20 mouse cellular contexts compared by ENCODE assay signal in the genomic region with DNA sequence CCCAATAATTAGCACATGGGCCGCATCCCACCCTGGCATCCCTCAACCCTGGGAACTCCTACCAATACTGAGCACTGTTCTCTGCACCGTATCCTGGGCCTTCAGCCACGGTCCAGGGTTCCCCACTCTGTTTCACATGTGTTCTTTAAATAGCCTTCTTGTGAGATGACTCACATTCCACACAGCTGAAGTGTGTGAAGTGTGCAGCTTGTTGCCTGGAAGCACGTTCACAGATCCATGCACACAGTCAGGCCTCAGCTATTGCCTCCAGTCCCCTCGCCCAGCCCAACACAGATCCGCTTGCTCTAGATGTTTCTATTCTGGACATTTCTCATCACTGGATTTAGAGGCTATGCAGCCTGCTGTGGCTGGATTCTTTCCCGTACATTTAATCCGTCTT. TPM values are rescaled to one million over a fixed set of nuclear protein-coding genes. Genes with fewer than 3 reads are reported as not detected.
A peak's percentile ranks its signal among the peaks of the same experiment; 100 is the strongest.
DNase-seq lines count a peak whose midpoint lies in the region; ATAC-seq and TF ChIP-seq lines count a peak whose summit lies in the region.
"Had no signal": no experiment of that assay in that cellular context is flagged by ENCODE, and none has a peak within 500 bp of the region (broad histone marks: within the 10 kb centered on the region; RNA-seq: fewer than 3 reads in every experiment).

No protein-coding gene starts in this region.

- H3K27ac ChIP-seq in lung, postnatal 0 days (ENCODE audit: low read length), result no peak overlapping the region
- H3K27ac ChIP-seq in heart, postnatal 0 days (ENCODE audit: low read depth), result no peak overlapping the region; the same call in 1 of the 2 replicates
- no peak overlapping the region for H3K27ac ChIP-seq in stomach, embryonic 16.5 days (ENCODE audit: low read length)
- no peak overlapping the region for H3K27ac ChIP-seq in hindbrain, embryonic 12.5 days
- no peak overlapping the region for H3K27ac ChIP-seq in midbrain, embryonic 13.5 days
- H3K27ac ChIP-seq: embryonic facial prominence, embryonic 15.5 days; forebrain, embryonic 15.5 days; hindbrain, embryonic 13.5 days; liver, embryonic 14.5 days had no signal

- DNase-seq in heart, adult 11 months, result peak; percentile 88
- DNase-seq in heart, adult 8-10 months (ENCODE audit: low spot score), result no peak
- DNase-seq in lung, postnatal 0 days (ENCODE audit: low spot score), result peak; percentile 40
- DNase-seq in lung, postnatal 10 days, result no peak
- peak; percentile 69 for DNase-seq in heart, postnatal 0 days (ENCODE audit: low spot score)
- DNase-seq: adrenal gland, postnatal 25 days; B cell, adult 2 months; gastrocnemius, postnatal 14 days; kidney, postnatal 14 days; lung, postnatal 36 days had no signal

- H3K9ac ChIP-seq in lung, postnatal 0 days (replicated peaks; ENCODE audit: low read depth), result no peak overlapping the region
- no peak overlapping the region for H3K9ac ChIP-seq in heart, postnatal 0 days (replicated peaks; ENCODE audit: low read depth, low read length)
- no peak overlapping the region for H3K9ac ChIP-seq in stomach, embryonic 16.5 days (ENCODE audit: low read length)
- H3K9ac ChIP-seq in hindbrain, embryonic 12.5 days, result no peak overlapping the region
- no peak overlapping the region for H3K9ac ChIP-seq in midbrain, embryonic 13.5 days (replicated peaks)
- H3K9ac ChIP-seq: embryonic facial prominence, embryonic 15.5 days; forebrain, embryonic 15.5 days; hindbrain, embryonic 13.5 days; liver, embryonic 14.5 days had no signal

- ATAC-seq in lung, postnatal 0 days, result peak; percentile 20; the same call in 1 of the 2 replicates
- peak; percentile 40 for ATAC-seq in heart, postnatal 0 days (ENCODE audit: insufficient read depth, low read depth)
- 0 out of 2 replicates have a peak, but pooled peaks have one; percentile 18 for ATAC-seq in stomach, embryonic 16.5 days (ENCODE audit: insufficient read depth, low FRiP score)
- no peak for ATAC-seq in hindbrain, embryonic 12.5 days (ENCODE audit: low FRiP score)
- ATAC-seq in midbrain, embryonic 13.5 days, result no peak
- ATAC-seq: forebrain, embryonic 15.5 days; intestine, postnatal 0 days had no signal

- no peak for TF ChIP-seq CTCF in lung, postnatal 0 days (IDR thresholded peaks at IDR 0.05)
- TF ChIP-seq CTCF in heart, postnatal 0 days (IDR thresholded peaks at IDR 0.05; ENCODE audit: low read depth), result no peak

- 46% methylated on average over 8 of the region's 8 CpGs for WGBS in lung, postnatal 0 days
- 28% methylated on average over 8 of the region's 8 CpGs for WGBS in heart, postnatal 0 days
- WGBS in stomach, embryonic 16.5 days, result 60% methylated on average over 8 of the region's 8 CpGs
- 87% methylated on average over 8 of the region's 8 CpGs for WGBS in hindbrain, embryonic 12.5 days
- WGBS in midbrain, embryonic 13.5 days, result 77% methylated on average over 8 of the region's 8 CpGs

- H3K36me3 ChIP-seq in lung, postnatal 0 days (ENCODE audit: insufficient read depth, low read length), result no peaks in the 10 kb centered on the region
- no peaks in the 10 kb centered on the region for H3K36me3 ChIP-seq in heart, postnatal 0 days (replicated peaks; ENCODE audit: control insufficient read depth, insufficient read depth, low read length)
- no peaks in the 10 kb centered on the region for H3K36me3 ChIP-seq in stomach, embryonic 16.5 days (ENCODE audit: control insufficient read depth, insufficient read depth, low read length)
- H3K36me3 ChIP-seq in hindbrain, embryonic 12.5 days, result no peaks in the 10 kb centered on the region
- H3K36me3 ChIP-seq in midbrain, embryonic 13.5 days, result no peaks in the 10 kb centered on the region
- H3K36me3 ChIP-seq: embryonic facial prominence, embryonic 15.5 days; forebrain, embryonic 15.5 days; hindbrain, embryonic 13.5 days had no signal

- no peaks in the 10 kb centered on the region for H3K27me3 ChIP-seq in lung, postnatal 0 days (replicated peaks; ENCODE audit: insufficient read depth, low read length)
- H3K27me3 ChIP-seq in heart, postnatal 0 days (ENCODE audit: control insufficient read depth, insufficient read depth, low read length), result peaks cover 3% of the 10 kb centered on the region; the same call in 1 of the 2 replicates
- no peaks in the 10 kb centered on the region for H3K27me3 ChIP-seq in stomach, embryonic 16.5 days (ENCODE audit: control insufficient read depth, insufficient read depth, low read length)
- no peaks in the 10 kb centered on the region for H3K27me3 ChIP-seq in hindbrain, embryonic 12.5 days
- H3K27me3 ChIP-seq in midbrain, embryonic 13.5 days, result no peaks in the 10 kb centered on the region
- H3K27me3 ChIP-seq: forebrain, embryonic 15.5 days; hindbrain, embryonic 13.5 days had no signal

- no peak for TF ChIP-seq EP300 in lung, postnatal 0 days (IDR thresholded peaks at IDR 0.05)
- no peak for TF ChIP-seq EP300 in heart, postnatal 0 days (IDR thresholded peaks at IDR 0.05; ENCODE audit: low read depth)

- H3K4me2 ChIP-seq in lung, postnatal 0 days (replicated peaks; ENCODE audit: low read depth, low read length), result no peak overlapping the region
- H3K4me2 ChIP-seq in heart, postnatal 0 days (ENCODE audit: low read depth, low read length), result no peak overlapping the region
- H3K4me2 ChIP-seq in stomach, embryonic 16.5 days (ENCODE audit: low read depth, low read length), result no peak overlapping the region
- no peak overlapping the region for H3K4me2 ChIP-seq in hindbrain, embryonic 12.5 days (replicated peaks)
- no peak overlapping the region for H3K4me2 ChIP-seq in midbrain, embryonic 13.5 days (replicated peaks)
- H3K4me2 ChIP-seq: embryonic facial prominence, embryonic 15.5 days; forebrain, embryonic 15.5 days; hindbrain, embryonic 13.5 days; midbrain, embryonic 11.5 days had no signal

- H3K4me1 ChIP-seq in lung, postnatal 0 days (ENCODE audit: insufficient read depth, low read depth, low read length), result 0 out of 2 replicates have a peak, but pooled peaks cover 6% of the 10 kb centered on the region
- H3K4me1 ChIP-seq in heart, postnatal 0 days (ENCODE audit: control insufficient read depth, insufficient read depth), result peaks cover 49% of the 10 kb centered on the region
- H3K4me1 ChIP-seq in stomach, embryonic 16.5 days (ENCODE audit: control insufficient read depth, insufficient read depth, low read length), result peaks cover 15% of the 10 kb centered on the region; the same call in 1 of the 2 replicates
- peaks cover 11% of the 10 kb centered on the region; the same call in 1 of the 2 replicates for H3K4me1 ChIP-seq in hindbrain, embryonic 12.5 days
- H3K4me1 ChIP-seq in midbrain, embryonic 13.5 days (replicated peaks), result no peaks in the 10 kb centered on the region
- H3K4me1 ChIP-seq: forebrain, embryonic 15.5 days had no signal

- H3K9me3 ChIP-seq in lung, postnatal 0 days (ENCODE audit: low read length), result no peaks in the 10 kb centered on the region
- no peaks in the 10 kb centered on the region for H3K9me3 ChIP-seq in heart, postnatal 0 days (replicated peaks; ENCODE audit: control insufficient read depth, low read length)
- H3K9me3 ChIP-seq in stomach, embryonic 16.5 days (replicated peaks; ENCODE audit: control insufficient read depth, low read length), result no peaks in the 10 kb centered on the region
- H3K9me3 ChIP-seq in hindbrain, embryonic 12.5 days (replicated peaks), result no peaks in the 10 kb centered on the region
- no peaks in the 10 kb centered on the region for H3K9me3 ChIP-seq in midbrain, embryonic 13.5 days
- H3K9me3 ChIP-seq: embryonic facial prominence, embryonic 15.5 days; forebrain, embryonic 15.5 days; hindbrain, embryonic 13.5 days had no signal

- no peak overlapping the region for H3K4me3 ChIP-seq in lung, postnatal 0 days (ENCODE audit: low read depth, low read length)
- no peak overlapping the region for H3K4me3 ChIP-seq in heart, postnatal 0 days (ENCODE audit: low read depth, low read length)
- no peak overlapping the region for H3K4me3 ChIP-seq in stomach, embryonic 16.5 days (replicated peaks; ENCODE audit: low read length)
- H3K4me3 ChIP-seq in hindbrain, embryonic 12.5 days, result no peak overlapping the region
- no peak overlapping the region for H3K4me3 ChIP-seq in midbrain, embryonic 13.5 days (replicated peaks)
- H3K4me3 ChIP-seq: embryonic facial prominence, embryonic 15.5 days; forebrain, embryonic 15.5 days; hindbrain, embryonic 13.5 days had no signal

RNA-seq across cellular contexts. Expression of gene Dbh, which starts 14.1 kb away (rescaled TPM):
- total RNA-seq in heart, adult 8-10 months (2022), result 1 to 10 TPM; 1.5 to 3.4 (median 1.8) TPM
- polyA plus RNA-seq in lung, postnatal 0 days (2015; fragmentation: Nextera tagmentation; extraction: Ambion mirVana), result 0.17 and 0.37 TPM in 2 replicates
- not detected in 2 replicates for total RNA-seq in heart, postnatal 0 days (2014; rRNA removed; ENCODE audit: low replicate concordance)
- polyA plus RNA-seq in heart, postnatal 0 days (2015; fragmentation: Nextera tagmentation; extraction: Ambion mirVana), result 1.7 TPM in 2 replicates
- polyA plus RNA-seq in stomach, embryonic 16.5 days (2015; fragmentation: Nextera tagmentation; extraction: Ambion mirVana), result 0.25 and 0.76 TPM in 2 replicates
- polyA plus RNA-seq in hindbrain, embryonic 12.5 days (2016; fragmentation: Nextera tagmentation; extraction: Ambion mirVana), result 1.7 and 2.3 TPM in 2 replicates
- polyA plus RNA-seq in midbrain, embryonic 13.5 days (2015; fragmentation: Nextera tagmentation; extraction: Ambion mirVana), result 0.19 and 0.82 TPM in 2 replicates
- total RNA-seq: ES-E14 had no signal
- polyA plus RNA-seq: forebrain, embryonic 15.5 days; liver, embryonic 14.5 days had no signal

RNA-seq across cellular contexts. Expression of gene Fam163b, which starts 36.8 kb away (rescaled TPM):
- total RNA-seq in heart, adult 8-10 months (2022), result under 1 TPM; 0.27 to 0.63 (median 0.48) TPM
- 0.26 and 0.43 TPM in 2 replicates for polyA plus RNA-seq in lung, postnatal 0 days (2015; fragmentation: Nextera tagmentation; extraction: Ambion mirVana)
- 0.23 and 0.93 TPM in 2 replicates for total RNA-seq in heart, postnatal 0 days (2014; rRNA removed; ENCODE audit: low replicate concordance)
- 0.36 and 0.40 TPM in 2 replicates for polyA plus RNA-seq in heart, postnatal 0 days (2015; fragmentation: Nextera tagmentation; extraction: Ambion mirVana)
- 0.04 and 0.10 TPM in 2 replicates for polyA plus RNA-seq in stomach, embryonic 16.5 days (2015; fragmentation: Nextera tagmentation; extraction: Ambion mirVana)
- 0.43 and 0.52 TPM in 2 replicates for polyA plus RNA-seq in hindbrain, embryonic 12.5 days (2016; fragmentation: Nextera tagmentation; extraction: Ambion mirVana)
- 0.68 and 1.1 TPM in 2 replicates for polyA plus RNA-seq in midbrain, embryonic 13.5 days (2015; fragmentation: Nextera tagmentation; extraction: Ambion mirVana)
- total RNA-seq: ES-E14 had no signal

Comparison
In these comparisons a context has a peak if more than half of its experiments do, and no peak if none do; other contexts are left out.
1. DNase-seq: peak in heart, adult 11 months (single experiment), lung, postnatal 0 days (single experiment) and heart, postnatal 0 days (single experiment); none in heart, adult 8-10 months (single experiment) and lung, postnatal 10 days (single experiment).
2. ATAC-seq: peak in lung, postnatal 0 days (single experiment), heart, postnatal 0 days (single experiment) and stomach, embryonic 16.5 days (single experiment); none in hindbrain, embryonic 12.5 days (single experiment) and midbrain, embryonic 13.5 days (single experiment).